In genomic region chr10:50701736-50702135, GRCm38 (mm10) we compare ENCODE assay signal across 22 mouse cellular contexts.
DNase-seq lines count a peak whose midpoint lies in the region; ATAC-seq lines count a peak whose summit lies in the region.
"Had no signal": no experiment of that assay in that cellular context is flagged by ENCODE, and none has a peak within 500 bp of the region (broad histone marks: within the 10 kb centered on the region; RNA-seq: fewer than 3 reads in every experiment).

No protein-coding gene starts in this region.

- H3K4me1 ChIP-seq in liver, embryonic 16.5 days (ENCODE audit: control insufficient read depth, low read depth, low read length), result peaks cover 7% of the 10 kb centered on the region
- no peaks in the 10 kb centered on the region for H3K4me1 ChIP-seq in midbrain, embryonic 10.5 days
- H3K4me1 ChIP-seq: embryonic facial prominence, embryonic 12.5 days; forebrain, embryonic 13.5 days; midbrain, embryonic 13.5 days had no signal

- peak; percentile 3 to 10 for DNase-seq in spleen, postnatal 36 days (ENCODE audit: low spot score in 2 of 2)
- no peak for DNase-seq in spleen, adult 18-20 months
- DNase-seq in liver, result peak; percentile 13
- DNase-seq in cerebellum, adult 8-10 months, result no peak
- DNase-seq in midbrain, embryonic 10.5 days (ENCODE audit: low spot score), result no peak
- no peak for DNase-seq in cerebellum, adult 11-12 months
- DNase-seq: cerebellum, postnatal 10 days; gastrocnemius, postnatal 10 days; heart, postnatal 10 days; kidney, adult 9 months; kidney, postnatal 14 days; lung, adult 18-20 months; lung, postnatal 10 days; thymus, postnatal 14 days had no signal

- peak; percentile 94 for ATAC-seq in liver, embryonic 16.5 days (ENCODE audit: low read depth)
- ATAC-seq: forebrain, embryonic 13.5 days; hindbrain, postnatal 0 days; intestine, embryonic 16.5 days; midbrain, embryonic 13.5 days had no signal

- H3K9ac ChIP-seq in liver, embryonic 16.5 days (ENCODE audit: low read depth, low read length), result no peak overlapping the region
- H3K9ac ChIP-seq: embryonic facial prominence, embryonic 12.5 days; forebrain, embryonic 13.5 days; heart, embryonic 12.5 days; midbrain, embryonic 13.5 days had no signal

- 11% methylated on average over 2 of the region's 2 CpGs for WGBS in liver, embryonic 16.5 days (ENCODE audit: insufficient replicate concordance)
- WGBS in midbrain, embryonic 10.5 days, result 74% methylated on average over 2 of the region's 2 CpGs

- H3K4me2 ChIP-seq in liver, embryonic 16.5 days (ENCODE audit: low read depth, low read length), result no peak overlapping the region
- H3K4me2 ChIP-seq: embryonic facial prominence, embryonic 12.5 days; forebrain, embryonic 13.5 days; heart, embryonic 12.5 days; midbrain, embryonic 13.5 days had no signal

- H3K27me3 ChIP-seq in liver, embryonic 16.5 days (ENCODE audit: control insufficient read depth, insufficient read depth, low read depth, low read length), result no peaks in the 10 kb centered on the region
- no peaks in the 10 kb centered on the region for H3K27me3 ChIP-seq in midbrain, embryonic 10.5 days (ENCODE audit: low read depth, poor library complexity, severe bottlenecking)
- H3K27me3 ChIP-seq: embryonic facial prominence, embryonic 12.5 days; forebrain, embryonic 13.5 days; heart, embryonic 12.5 days; midbrain, embryonic 13.5 days had no signal

- H3K4me3 ChIP-seq in liver, embryonic 16.5 days (ENCODE audit: low read depth, low read length), result no peak overlapping the region
- no peak overlapping the region for H3K4me3 ChIP-seq in midbrain, embryonic 10.5 days
- H3K4me3 ChIP-seq: embryonic facial prominence, embryonic 12.5 days; erythroblast, embryonic 14.5 days; forebrain, embryonic 13.5 days; heart, embryonic 12.5 days; midbrain, embryonic 13.5 days had no signal

- peak overlapping the region; percentile 8; the same call in 1 of the 2 replicates for H3K27ac ChIP-seq in liver, embryonic 16.5 days (ENCODE audit: low read length)
- H3K27ac ChIP-seq in midbrain, embryonic 10.5 days (replicated peaks), result no peak overlapping the region
- H3K27ac ChIP-seq: embryonic facial prominence, embryonic 12.5 days; forebrain, embryonic 13.5 days; hindbrain, postnatal 0 days; midbrain, embryonic 13.5 days had no signal

- H3K36me3 ChIP-seq in liver, embryonic 16.5 days (ENCODE audit: control insufficient read depth, insufficient read depth), result 0 out of 2 replicates have a peak, but pooled peaks cover 3% of the 10 kb centered on the region
- H3K36me3 ChIP-seq in midbrain, embryonic 10.5 days, result no peaks in the 10 kb centered on the region
- H3K36me3 ChIP-seq: embryonic facial prominence, embryonic 12.5 days had no signal

- no peaks in the 10 kb centered on the region for H3K9me3 ChIP-seq in liver, embryonic 16.5 days (replicated peaks; ENCODE audit: control insufficient read depth, low read length)
- no peaks in the 10 kb centered on the region for H3K9me3 ChIP-seq in midbrain, embryonic 10.5 days (replicated peaks)
- H3K9me3 ChIP-seq: embryonic facial prominence, embryonic 12.5 days; forebrain, embryonic 13.5 days; heart, embryonic 12.5 days; midbrain, embryonic 13.5 days had no signal

Comparison
In these comparisons a context has a peak if more than half of its experiments do, and no peak if none do; other contexts are left out.
1. DNase-seq: peak in spleen, postnatal 36 days (2 of 2) and liver (single experiment); none in spleen, adult 18-20 months (0 of 2), cerebellum, adult 8-10 months (single experiment), midbrain, embryonic 10.5 days (single experiment) and cerebellum, adult 11-12 months (single experiment).